Mouse (Mus musculus) lung, embryonic 15.5 days (tissue): Measurements from ENCODE around the gene Gsta1. TPM values are rescaled to one million over a fixed set of nuclear protein-coding genes. Genes with fewer than 3 reads are reported as not detected.
"Not testable (repeated sequence)": the region's sequence is repeated elsewhere in the genome, so short reads cannot be mapped to it uniquely, and the experiment has no call there.

Experiments used
- ATAC-seq: fragments of 200-750 bp; cut with Nextera tagmentation; 2 replicates; pipeline ENCODE4 v1.8.0; 2017; ENCODE audit warnings: moderate number of reproducible peaks, borderline replicate concordance; ENCODE audit not compliant: low FRiP score, low TSS enrichment; ENCODE audit errors: extremely low read depth
- H3K27ac ChIP-seq: fragments of 300-500 bp; sonication (generic); 2 replicates; pipeline ENCODE4 v1.5.1; 2015; ENCODE audit warnings: moderate library complexity, mild to moderate bottlenecking, inconsistent platforms
- H3K27me3 ChIP-seq: fragments of 300-500 bp; sonication (generic); 2 replicates; pipeline ENCODE4 v1.6.1; 2015; ENCODE audit warnings: inconsistent platforms
- H3K36me3 ChIP-seq: fragments of 300-500 bp; sonication (generic); 2 replicates; pipeline ENCODE4 v1.6.1; 2015; ENCODE audit warnings: inconsistent platforms
- H3K4me1 ChIP-seq: fragments of 300-500 bp; sonication (generic); 2 replicates; pipeline ENCODE4 v1.6.1; 2015; ENCODE audit warnings: inconsistent platforms
- H3K4me2 ChIP-seq: fragments of 300-500 bp; sonication (generic); 2 replicates; pipeline ENCODE4 v1.6.1; 2015; ENCODE audit warnings: inconsistent platforms, mild to moderate bottlenecking, moderate library complexity
- H3K4me3 ChIP-seq: fragments of 300-500 bp; sonication (generic); 2 replicates; pipeline ENCODE4 v1.5.1; 2015; ENCODE audit warnings: mild to moderate bottlenecking, inconsistent platforms
- H3K9ac ChIP-seq: fragments of 300-500 bp; sonication (generic); 2 replicates; pipeline ENCODE4 v1.6.1; 2015; ENCODE audit warnings: inconsistent platforms
- H3K9me3 ChIP-seq: fragments of 300-500 bp; sonication (generic); 2 replicates; pipeline ENCODE4 v1.6.1; 2016; ENCODE audit warnings: inconsistent platforms
- WGBS: fragments of 180-500 bp; shearing (Covaris S2); methylation state at CpG from one replicate; pipeline ENCODE4 v1.1.7; 2015; 5-methylcytosine and 5-hydroxymethylcytosine counted together
- polyA plus RNA-seq: library from polyadenylated mRNA; unstranded; fragments of >200 nt; fragmentation: Nextera tagmentation; extraction: Ambion mirVana; gene quantifications from 2 replicates; pipeline ENCODE4 v1.2.1, GENCODE M21; 2015

Gene Gsta1
- polyA plus RNA-seq, result 0.30 TPM in 1 of 2 replicates, not detected in the other

- H3K4me2 ChIP-seq, H3K9me3 ChIP-seq, H3K27ac ChIP-seq, H3K27me3 ChIP-seq, ATAC-seq, H3K4me1 ChIP-seq, H3K9ac ChIP-seq, H3K36me3 ChIP-seq, H3K4me3 ChIP-seq: not testable (repeated sequence)
- 74% methylated on average over 3 of the region's 3 CpGs for WGBS
Measured at GRCm38 (mm10) chr9:78230461-78230860, at the start of gene Gsta1. Gsta1 (plus strand) TSS chr9:78230656.

- not testable (repeated sequence) for H3K27ac ChIP-seq, H3K4me3 ChIP-seq, H3K27me3 ChIP-seq, H3K9me3 ChIP-seq, H3K4me2 ChIP-seq, H3K36me3 ChIP-seq, ATAC-seq, H3K9ac ChIP-seq, H3K4me1 ChIP-seq
- WGBS, result 85% methylated on average over 4 of the region's 7 CpGs
Measured at GRCm38 (mm10) chr9:78182474-78182873, 48.0 kb upstream of the Gsta1 start, which contains the start of gene Gsta4. Gsta4 (plus strand) TSS chr9:78182774.

GRCm38 (mm10) chr9:78185686-78186085, 44.8 kb upstream of the Gsta1 start:
- Histone ChIP-seq H3K4me3 (no peak overlapping the region), H3K27ac (no peak overlapping the region), H3K9me3 (no peaks in the 10 kb centered on the region), H3K36me3 (no peaks in the 10 kb centered on the region), H3K9ac (no peak overlapping the region), H3K4me1 (peaks cover 6% of the 10 kb centered on the region), H3K27me3 (no peaks in the 10 kb centered on the region), H3K4me2 (no peak overlapping the region)
- 81% methylated on average over 9 of the region's 9 CpGs for WGBS
- ATAC-seq, result no peak

- Histone ChIP-seq H3K27ac (no peak overlapping the region), H3K9me3 (no peaks in the 10 kb centered on the region), H3K36me3 (no peaks in the 10 kb centered on the region), H3K9ac (no peak overlapping the region), H3K4me1 (peaks cover 12% of the 10 kb centered on the region), H3K4me2 (no peak overlapping the region), H3K27me3 (no peaks in the 10 kb centered on the region), H3K4me3 (no peak overlapping the region)
- 64% methylated on average over 8 of the region's 8 CpGs for WGBS
- ATAC-seq, result no peak
Measured at GRCm38 (mm10) chr9:78188910-78189309, 41.5 kb upstream of the Gsta1 start.

- peak overlapping the region; percentile 46 for H3K4me3 ChIP-seq
- H3K36me3 ChIP-seq, result no peaks in the 10 kb centered on the region
- WGBS, result 3% methylated on average over 19 of the region's 19 CpGs
- H3K9me3 ChIP-seq, result no peaks in the 10 kb centered on the region
- peak overlapping the region; percentile 57 for H3K4me2 ChIP-seq
- peaks cover 12% of the 10 kb centered on the region for H3K4me1 ChIP-seq
- ATAC-seq, result no peak
- no peaks in the 10 kb centered on the region for H3K27me3 ChIP-seq
- H3K9ac ChIP-seq, result 0 out of 2 replicates have a peak overlapping the region, but pooled peaks have one; percentile 20
- H3K27ac ChIP-seq, result no peak overlapping the region
Measured at GRCm38 (mm10) chr9:78190651-78191634, 39.5 kb upstream of the Gsta1 start.

- H3K36me3 ChIP-seq, result no peaks in the 10 kb centered on the region
- peaks cover 12% of the 10 kb centered on the region for H3K4me1 ChIP-seq
- 0 out of 2 replicates have a peak overlapping the region, but pooled peaks have one; percentile 7 for H3K27ac ChIP-seq
- peak overlapping the region; percentile 20; the same call in 1 of the 2 replicates for H3K9ac ChIP-seq
- peak; percentile 50; the same call in 1 of the 2 replicates for ATAC-seq
- peak overlapping the region; percentile 46 for H3K4me3 ChIP-seq
- no peaks in the 10 kb centered on the region for H3K9me3 ChIP-seq
- WGBS, result under 1% methylated on average over 18 of the region's 18 CpGs
- H3K4me2 ChIP-seq, result peak overlapping the region; percentile 57
- H3K27me3 ChIP-seq, result no peaks in the 10 kb centered on the region
Measured at GRCm38 (mm10) chr9:78191736-78192135, 38.7 kb upstream of the Gsta1 start.

- Histone ChIP-seq H3K9me3 (no peaks in the 10 kb centered on the region), H3K4me2 (no peak overlapping the region), H3K4me1 (peaks cover 12% of the 10 kb centered on the region), H3K36me3 (no peaks in the 10 kb centered on the region), H3K4me3 (no peak overlapping the region), H3K27me3 (no peaks in the 10 kb centered on the region), H3K27ac (no peak overlapping the region), H3K9ac (no peak overlapping the region)
- 0 out of 2 replicates have a peak, but pooled peaks have one; percentile 41 for ATAC-seq
- 46% methylated on average over 9 of the region's 9 CpGs for WGBS
Measured at GRCm38 (mm10) chr9:78193902-78194597, 36.4 kb upstream of the Gsta1 start.

- WGBS, result 74% methylated on average over 11 of the region's 11 CpGs
- Histone ChIP-seq H3K4me1 (peaks cover 12% of the 10 kb centered on the region), H3K9ac (no peak overlapping the region), H3K27ac (no peak overlapping the region), H3K27me3 (no peaks in the 10 kb centered on the region), H3K36me3 (no peaks in the 10 kb centered on the region), H3K9me3 (no peaks in the 10 kb centered on the region), H3K4me2 (no peak overlapping the region), H3K4me3 (no peak overlapping the region)
- ATAC-seq, result no peak
Measured at GRCm38 (mm10) chr9:78195034-78195433, 35.4 kb upstream of the Gsta1 start.

- no peaks in the 10 kb centered on the region for H3K27me3 ChIP-seq
- no peak overlapping the region for H3K4me2 ChIP-seq
- H3K27ac ChIP-seq, result no peak overlapping the region
- H3K36me3 ChIP-seq, result no peaks in the 10 kb centered on the region
- H3K4me1 ChIP-seq, result no peaks in the 10 kb centered on the region
- H3K9me3 ChIP-seq, result no peaks in the 10 kb centered on the region
- H3K9ac ChIP-seq, result no peak overlapping the region
- no peak overlapping the region for H3K4me3 ChIP-seq
- WGBS, result 94% methylated on average over 9 of the region's 9 CpGs
- ATAC-seq, result no peak
Measured at GRCm38 (mm10) chr9:78197801-78198200, 32.7 kb upstream of the Gsta1 start.

- H3K4me3 ChIP-seq, result no peak overlapping the region
- 64% methylated on average over 6 of the region's 6 CpGs for WGBS
Measured at GRCm38 (mm10) chr9:78204194-78204593, 26.3 kb upstream of the Gsta1 start.

GRCm38 (mm10) chr9:78208956-78209355, 21.5 kb upstream of the Gsta1 start:
- H3K4me1 ChIP-seq, result peaks cover 12% of the 10 kb centered on the region; the same call in 1 of the 2 replicates
- no peak overlapping the region for H3K27ac ChIP-seq
- no peak overlapping the region for H3K9ac ChIP-seq
- H3K27me3 ChIP-seq, result no peaks in the 10 kb centered on the region
- H3K9me3 ChIP-seq, result no peaks in the 10 kb centered on the region
- H3K36me3 ChIP-seq, result no peaks in the 10 kb centered on the region
- ATAC-seq, result no peak
- no peak overlapping the region for H3K4me3 ChIP-seq
- 50% methylated on average over 4 of the region's 4 CpGs for whole genome bisulfite sequencing
- H3K4me2 ChIP-seq, result no peak overlapping the region

More at GRCm38 (mm10) chr9:78204194-78204593, 26.3 kb upstream of the Gsta1 start:
- no peaks in the 10 kb centered on the region for H3K9me3 ChIP-seq
- no peak overlapping the region for H3K9ac ChIP-seq
- H3K4me1 ChIP-seq, result no peaks in the 10 kb centered on the region
- no peaks in the 10 kb centered on the region for H3K27me3 ChIP-seq
- H3K36me3 ChIP-seq, result no peaks in the 10 kb centered on the region
- no peak overlapping the region for H3K27ac ChIP-seq
- H3K4me2 ChIP-seq, result no peak overlapping the region
- ATAC-seq, result no peak
